Mouse (Mus musculus) olfactory bulb, adult 2 months (tissue): ENCODE measurements around the gene Usp15.

Experiments
- CTCF ChIP-seq: fragments of 200-500 bp; IDR thresholded peaks from 2 replicates; pipeline ENCODE4 v1.5.1; 2012; ENCODE audit warnings: low read depth, mild to moderate bottlenecking, low read length, moderate library complexity; ENCODE audit not compliant: insufficient read depth
- POLR2A ChIP-seq: fragments of 200-500 bp; IDR thresholded peaks from 2 replicates; pipeline ENCODE4 v1.6.1; 2012; ENCODE audit warnings: mild to moderate bottlenecking, low read depth, low read length, moderate library complexity; ENCODE audit not compliant: insufficient read depth

DNA sequence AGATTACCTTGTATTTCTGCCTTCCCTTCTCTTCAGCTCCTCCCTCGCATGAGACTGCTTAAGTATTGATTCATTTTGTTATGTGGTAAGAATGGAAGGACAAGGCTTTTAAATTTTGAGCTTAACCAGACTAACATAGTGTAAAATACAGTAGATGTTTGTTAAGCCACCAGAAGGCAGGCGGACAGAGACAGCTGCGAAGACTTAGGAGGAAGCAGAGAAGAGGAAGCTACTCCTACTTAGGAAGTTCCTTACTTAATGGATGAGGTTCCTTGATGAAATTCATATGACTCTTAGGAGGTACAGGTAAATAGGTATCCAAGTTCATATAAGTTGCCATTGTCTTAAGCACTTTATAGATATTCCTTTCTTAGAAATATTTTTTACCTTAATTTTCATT is 104.2 kb downstream of the Usp15 start:
- TF ChIP-seq POLR2A = no peak
- no peak for TF ChIP-seq CTCF
